Mouse (Mus musculus) midbrain, embryonic 13.5 days (tissue): ENCODE results near the gene Npnt. TPM values are rescaled to one million over a fixed set of nuclear protein-coding genes. Genes with fewer than 3 reads are reported as not detected.

Experiments
- ATAC-seq: fragments of 200-750 bp; cut with Nextera tagmentation; 2 replicates; pipeline ENCODE4 v1.8.0; 2017; ENCODE audit warnings: mild to moderate bottlenecking, moderate TSS enrichment, moderate library complexity
- H3K27ac ChIP-seq: fragments of 300-500 bp; sonication (generic); 2 replicates; pipeline ENCODE4 v1.5.1; 2015; ENCODE audit warnings: inconsistent platforms, mild to moderate bottlenecking, moderate library complexity
- H3K27me3 ChIP-seq: fragments of 300-500 bp; sonication (generic); 2 replicates; pipeline ENCODE4 v1.6.1; 2015; ENCODE audit warnings: mild to moderate bottlenecking, inconsistent platforms
- H3K36me3 ChIP-seq: fragments of 300-500 bp; sonication (generic); 2 replicates; pipeline ENCODE4 v1.6.1; 2015; ENCODE audit warnings: mild to moderate bottlenecking, inconsistent platforms
- H3K4me1 ChIP-seq: fragments of 300-500 bp; sonication (generic); replicated peaks from 2 replicates; pipeline ENCODE4 v1.6.1; 2015; ENCODE audit warnings: inconsistent platforms
- H3K4me2 ChIP-seq: fragments of 300-500 bp; sonication (generic); replicated peaks from 2 replicates; pipeline ENCODE4 v1.6.1; 2015; ENCODE audit warnings: moderate library complexity, mild to moderate bottlenecking, inconsistent platforms
- H3K4me3 ChIP-seq: fragments of 300-500 bp; sonication (generic); replicated peaks from 2 replicates; pipeline ENCODE4 v1.5.1; 2015; ENCODE audit warnings: mild to moderate bottlenecking, inconsistent platforms
- H3K9ac ChIP-seq: fragments of 300-500 bp; sonication (generic); replicated peaks from 2 replicates; pipeline ENCODE4 v1.6.1; 2015; ENCODE audit warnings: mild to moderate bottlenecking, inconsistent platforms
- H3K9me3 ChIP-seq: fragments of 300-500 bp; sonication (generic); 2 replicates; pipeline ENCODE4 v1.6.1; 2016; ENCODE audit warnings: mild to moderate bottlenecking, inconsistent platforms
- WGBS: fragments of 180-500 bp; shearing (Covaris S2); methylation state at CpG from one replicate; pipeline ENCODE4 v1.1.7; 2015; 5-methylcytosine and 5-hydroxymethylcytosine counted together
- polyA plus RNA-seq: library from polyadenylated mRNA; unstranded; fragments of >200 nt; fragmentation: Nextera tagmentation; extraction: Ambion mirVana; gene quantifications from 2 replicates; pipeline ENCODE4 v1.2.1, GENCODE M21; 2015

Npnt gene
- polyA plus RNA-seq, 1 experiment from 2014 or later = 16.5 TPM

DNA sequence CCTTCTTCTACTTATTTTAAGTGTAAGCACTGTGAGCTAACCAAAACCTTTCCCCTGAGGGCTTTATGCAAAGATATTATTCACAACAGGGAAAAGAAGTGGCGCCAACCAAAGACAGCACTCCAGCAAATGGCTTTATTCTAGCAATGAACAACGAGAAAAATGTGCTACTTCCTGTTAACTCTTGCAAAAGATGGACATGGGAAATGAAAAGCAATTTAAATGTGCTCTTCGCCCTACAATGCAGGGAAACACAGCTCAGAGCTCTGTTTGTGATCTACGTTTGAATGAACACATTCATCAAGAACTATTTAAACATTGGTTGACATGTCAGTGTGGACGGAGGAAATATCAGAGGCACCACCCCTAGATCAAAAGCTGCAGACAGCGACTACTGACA lies 20.2 kb downstream of the Npnt start:
- Histone ChIP-seq H3K27me3 (no peaks in the 10 kb centered on the region), H3K9ac (no peak overlapping the region), H3K27ac (no peak overlapping the region), H3K4me1 (peaks cover 11% of the 10 kb centered on the region), H3K4me3 (no peak overlapping the region), H3K9me3 (no peaks in the 10 kb centered on the region), H3K36me3 (no peaks in the 10 kb centered on the region), H3K4me2 (no peak overlapping the region)
- WGBS = 67% methylated on average over 6 of the region's 6 CpGs
- no peak for ATAC-seq

DNA sequence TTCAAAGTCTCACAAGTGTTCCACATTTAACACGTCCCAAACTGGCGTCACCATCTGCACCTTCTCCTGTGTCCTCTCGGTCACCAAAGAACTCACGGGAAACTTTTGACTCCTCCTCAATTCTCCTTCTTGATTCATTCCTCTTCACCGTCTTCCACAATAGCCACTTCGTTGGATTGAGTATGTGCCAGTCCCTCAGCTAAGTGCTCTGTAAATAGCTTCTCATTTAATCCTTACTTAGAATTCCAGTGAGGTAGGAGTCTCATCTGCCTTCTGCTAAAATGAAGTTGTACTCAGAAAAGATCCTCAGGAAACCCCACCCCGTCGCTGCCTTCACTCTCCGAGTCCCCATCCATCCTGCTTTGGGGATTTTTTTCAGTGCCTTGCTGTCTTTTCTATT lies 21.9 kb downstream of the Npnt start:
- no peak overlapping the region for H3K27ac ChIP-seq
- 84% methylated on average over 9 of the region's 9 CpGs for WGBS

DNA sequence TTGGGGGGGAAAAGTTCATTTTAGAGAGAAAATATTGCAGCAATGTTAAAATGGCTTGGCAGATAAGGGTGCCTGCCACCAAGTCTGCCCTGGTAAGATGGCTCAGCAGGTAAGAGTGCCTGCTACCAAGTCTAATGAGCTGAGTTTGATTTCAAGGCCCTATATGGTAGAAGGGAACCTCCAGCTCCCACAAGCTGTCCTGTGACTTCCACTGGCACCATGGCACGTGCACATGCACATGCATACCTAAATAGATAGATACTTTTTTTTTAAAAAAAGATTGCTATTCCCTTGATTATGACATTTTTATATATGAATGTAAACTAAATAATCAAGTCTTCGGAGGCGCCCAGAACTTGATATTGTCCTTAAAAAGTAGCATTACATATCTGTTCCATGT lies 30.3 kb downstream of the Npnt start:
- H3K27ac ChIP-seq = no peak overlapping the region
- H3K4me3 ChIP-seq = no peak overlapping the region
- ATAC-seq = no peak
- H3K9me3 ChIP-seq = no peaks in the 10 kb centered on the region
- 94% methylated on average over 3 of the region's 3 CpGs for WGBS
- no peak overlapping the region for H3K4me2 ChIP-seq
- H3K36me3 ChIP-seq = no peaks in the 10 kb centered on the region
- no peaks in the 10 kb centered on the region for H3K4me1 ChIP-seq
- H3K9ac ChIP-seq = no peak overlapping the region
- no peaks in the 10 kb centered on the region for H3K27me3 ChIP-seq

More for the DNA sequence above, 21.9 kb downstream of the Npnt start:
- ATAC-seq = no peak
- no peak overlapping the region for H3K4me2 ChIP-seq
- no peak overlapping the region for H3K4me3 ChIP-seq
- H3K36me3 ChIP-seq = no peaks in the 10 kb centered on the region
- H3K9ac ChIP-seq = no peak overlapping the region
- no peaks in the 10 kb centered on the region for H3K27me3 ChIP-seq
- no peaks in the 10 kb centered on the region for H3K4me1 ChIP-seq
- H3K9me3 ChIP-seq = no peaks in the 10 kb centered on the region

DNA sequence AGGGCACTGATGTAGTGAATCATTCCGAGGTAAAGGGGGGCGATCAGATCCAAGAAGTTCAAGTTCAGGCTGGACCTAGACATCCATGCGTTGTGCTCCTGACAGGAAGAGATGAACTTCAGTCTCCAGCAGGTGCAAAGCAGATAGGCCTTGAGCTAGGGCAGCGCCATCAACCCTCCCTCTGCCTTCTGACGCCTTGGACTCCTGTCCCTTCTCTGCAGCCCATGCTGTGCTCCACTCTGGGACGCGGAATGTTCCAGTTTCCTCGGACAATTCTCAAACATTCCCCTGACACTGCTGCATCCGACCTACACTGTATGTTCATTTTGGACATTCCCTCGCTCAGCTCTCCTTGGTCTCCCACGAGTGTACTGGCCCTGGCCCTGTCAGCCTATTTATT lies 30.9 kb downstream of the Npnt start:
- no peak overlapping the region for H3K27ac ChIP-seq
- H3K4me3 ChIP-seq = no peak overlapping the region
- H3K36me3 ChIP-seq = no peaks in the 10 kb centered on the region
- 89% methylated on average over 11 of the region's 11 CpGs for WGBS
- no peak overlapping the region for H3K9ac ChIP-seq
- no peaks in the 10 kb centered on the region for H3K9me3 ChIP-seq
- H3K27me3 ChIP-seq = no peaks in the 10 kb centered on the region
- no peak overlapping the region for H3K4me2 ChIP-seq
- ATAC-seq = no peak
- no peaks in the 10 kb centered on the region for H3K4me1 ChIP-seq

DNA sequence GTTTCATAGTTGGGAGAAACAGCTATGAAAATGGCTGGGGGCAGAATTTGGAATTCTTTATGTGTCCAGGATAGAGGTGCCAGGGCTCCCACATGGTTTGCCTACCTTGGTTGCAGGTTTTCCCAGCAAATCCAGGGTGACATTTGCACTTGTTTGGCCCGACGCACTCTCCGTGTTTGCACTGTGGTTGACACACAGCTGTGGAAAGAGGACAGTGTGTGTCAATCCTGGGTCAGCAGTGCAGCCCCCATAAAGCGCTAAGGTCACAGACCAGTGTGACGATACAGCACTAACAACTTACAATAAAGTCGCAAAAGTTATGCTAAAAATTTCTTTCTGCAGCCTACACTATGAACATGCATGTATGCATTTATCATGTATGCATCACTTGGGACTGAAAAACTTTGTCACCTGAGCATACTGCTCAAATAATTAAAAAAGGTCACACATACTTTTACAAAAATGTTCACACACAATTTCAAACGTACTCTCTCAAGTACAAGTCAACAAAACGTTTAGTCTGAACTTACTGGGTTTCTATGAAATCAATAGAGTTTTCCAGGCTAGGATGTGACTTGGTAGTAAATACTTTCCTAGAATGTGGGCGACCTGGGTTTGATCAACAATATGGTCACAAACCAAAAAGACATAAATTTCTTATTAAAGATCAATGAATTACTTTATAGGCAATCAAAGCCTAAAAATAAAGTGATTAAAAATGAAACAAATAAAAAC lies 32.6 kb downstream of the Npnt start:
- H3K27ac ChIP-seq = no peak overlapping the region
- no peaks in the 10 kb centered on the region for H3K4me1 ChIP-seq
- H3K4me3 ChIP-seq = no peak overlapping the region
- ATAC-seq = no peak
- H3K9ac ChIP-seq = no peak overlapping the region
- 88% methylated on average over 9 of the region's 9 CpGs for WGBS
- H3K9me3 ChIP-seq = no peaks in the 10 kb centered on the region
- no peak overlapping the region for H3K4me2 ChIP-seq
- H3K36me3 ChIP-seq = no peaks in the 10 kb centered on the region
- H3K27me3 ChIP-seq = no peaks in the 10 kb centered on the region

DNA sequence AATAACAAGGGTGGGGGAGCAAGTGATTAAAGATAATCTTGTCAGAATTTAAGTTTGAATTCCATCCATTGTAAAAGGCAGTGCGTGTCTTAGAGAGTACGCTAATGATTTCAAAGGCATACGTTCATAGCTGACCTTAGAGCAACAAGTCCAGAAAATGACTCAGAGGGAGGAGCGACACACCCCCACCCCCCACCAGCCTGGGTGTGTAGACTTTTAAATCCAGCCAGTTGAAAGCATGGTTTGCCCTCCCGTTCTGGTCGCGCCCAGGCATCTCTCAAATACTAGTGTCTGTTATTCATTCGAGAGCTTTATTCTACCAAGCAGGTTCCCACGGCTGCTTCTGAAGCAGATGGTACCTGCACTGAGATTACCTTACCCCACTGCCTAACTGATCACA lies 34.4 kb downstream of the Npnt start:
- no peaks in the 10 kb centered on the region for H3K4me1 ChIP-seq
- H3K9me3 ChIP-seq = no peaks in the 10 kb centered on the region
- no peaks in the 10 kb centered on the region for H3K27me3 ChIP-seq
- no peaks in the 10 kb centered on the region for H3K36me3 ChIP-seq
- no peak for ATAC-seq
- H3K4me2 ChIP-seq = no peak overlapping the region
- 66% methylated on average over 9 of the region's 9 CpGs for WGBS
- H3K9ac ChIP-seq = no peak overlapping the region
- no peak overlapping the region for H3K27ac ChIP-seq
- no peak overlapping the region for H3K4me3 ChIP-seq

DNA sequence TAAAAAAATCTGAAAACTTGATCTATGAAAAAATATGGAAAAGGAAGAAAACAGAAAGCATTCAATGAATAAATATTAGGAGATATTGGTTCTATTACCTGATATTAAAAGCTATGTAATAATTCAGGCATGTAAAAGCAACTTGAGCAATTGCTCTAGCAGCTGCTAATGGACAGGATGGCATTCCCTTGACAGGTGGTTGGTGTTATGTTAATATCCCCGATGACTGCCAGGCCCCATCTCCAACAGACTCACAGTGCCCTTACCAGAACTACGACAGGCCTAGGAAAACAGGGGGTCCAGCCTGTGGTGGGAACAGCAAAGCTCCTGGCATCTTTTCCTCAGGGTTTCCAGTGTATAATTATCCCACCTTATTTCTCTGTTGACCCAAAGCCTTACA lies 37.7 kb downstream of the Npnt start:
- H3K4me3 ChIP-seq = no peak overlapping the region
- ATAC-seq = no peak
- no peaks in the 10 kb centered on the region for H3K9me3 ChIP-seq
- WGBS = 79% methylated on average over 2 of the region's 2 CpGs
- H3K36me3 ChIP-seq = no peaks in the 10 kb centered on the region
- no peak overlapping the region for H3K4me2 ChIP-seq
- H3K9ac ChIP-seq = no peak overlapping the region
- H3K27me3 ChIP-seq = no peaks in the 10 kb centered on the region
- no peak overlapping the region for H3K27ac ChIP-seq
- H3K4me1 ChIP-seq = no peaks in the 10 kb centered on the region

DNA sequence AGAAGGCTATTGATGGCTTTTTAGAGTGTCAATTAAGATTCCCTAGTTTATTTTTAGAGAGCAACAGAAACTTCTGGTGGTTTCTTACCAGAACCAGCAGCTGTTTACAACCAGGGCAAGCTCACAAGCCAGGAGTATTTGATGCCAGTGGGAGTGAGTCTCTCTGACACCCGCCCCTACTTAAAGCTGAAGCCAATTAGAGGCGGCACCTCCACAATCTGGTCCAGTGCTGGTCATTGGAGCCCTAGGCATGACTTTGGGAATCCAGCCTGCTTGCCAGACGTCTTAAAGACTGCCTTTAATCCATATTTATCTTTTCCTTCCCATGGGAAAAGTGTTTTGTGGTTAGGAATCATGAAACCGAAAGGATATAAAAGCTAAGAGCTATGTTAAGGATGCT lies 38.4 kb downstream of the Npnt start:
- WGBS = 60% methylated on average over 4 of the region's 4 CpGs
- Histone ChIP-seq H3K4me1 (no peaks in the 10 kb centered on the region), H3K9me3 (no peaks in the 10 kb centered on the region), H3K27ac (no peak overlapping the region), H3K36me3 (no peaks in the 10 kb centered on the region), H3K4me3 (no peak overlapping the region), H3K4me2 (no peak overlapping the region), H3K27me3 (no peaks in the 10 kb centered on the region), H3K9ac (no peak overlapping the region)
- no peak for ATAC-seq

DNA sequence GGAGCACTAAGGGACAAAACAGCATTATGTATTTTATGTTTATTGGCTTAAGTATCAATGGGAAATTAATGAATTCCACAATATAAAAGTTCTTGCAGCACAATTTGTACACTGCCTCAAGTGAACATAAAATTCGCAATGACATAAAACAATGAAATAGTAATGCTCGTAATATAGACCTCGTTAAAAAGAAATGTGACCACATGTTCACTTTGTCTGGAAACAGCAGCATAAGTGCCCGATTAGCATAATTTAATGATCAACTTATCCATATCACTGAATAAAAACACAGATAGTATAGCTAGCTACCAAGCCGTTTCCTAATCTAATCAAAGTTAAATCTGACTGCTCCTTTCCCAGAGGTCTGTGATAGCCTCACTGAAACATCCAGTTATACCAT lies 39.4 kb downstream of the Npnt start:
- H3K4me3 ChIP-seq = no peak overlapping the region
- no peaks in the 10 kb centered on the region for H3K9me3 ChIP-seq
- ATAC-seq = no peak
- no peaks in the 10 kb centered on the region for H3K27me3 ChIP-seq
- H3K4me1 ChIP-seq = no peaks in the 10 kb centered on the region
- no peak overlapping the region for H3K9ac ChIP-seq
- H3K36me3 ChIP-seq = no peaks in the 10 kb centered on the region
- H3K4me2 ChIP-seq = no peak overlapping the region
- WGBS = 82% methylated on average over 5 of the region's 5 CpGs
- no peak overlapping the region for H3K27ac ChIP-seq

DNA sequence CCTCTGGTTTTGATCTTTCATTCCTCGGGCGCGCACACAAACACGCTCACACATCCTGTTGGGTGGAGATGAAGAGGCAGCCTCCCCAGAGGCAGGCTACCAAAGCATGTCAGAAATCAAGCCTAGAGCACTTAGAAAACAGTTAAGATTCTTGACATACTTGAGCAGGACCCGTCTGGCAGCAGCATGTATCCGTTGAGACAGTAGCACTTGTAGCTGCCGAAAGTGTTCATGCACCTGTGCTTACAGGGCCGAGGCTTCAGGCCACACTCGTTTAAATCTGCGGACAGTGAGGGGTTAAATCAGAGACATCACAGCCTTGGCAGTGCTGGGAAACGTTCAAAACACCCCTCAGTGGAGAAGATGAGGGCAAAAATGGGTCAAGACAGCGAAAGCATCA lies 40.4 kb downstream of the Npnt start:
- Histone ChIP-seq H3K27me3 (no peaks in the 10 kb centered on the region), H3K9me3 (no peaks in the 10 kb centered on the region), H3K4me1 (no peaks in the 10 kb centered on the region), H3K36me3 (no peaks in the 10 kb centered on the region), H3K4me2 (no peak overlapping the region), H3K9ac (no peak overlapping the region), H3K4me3 (no peak overlapping the region), H3K27ac (no peak overlapping the region)
- no peak for ATAC-seq
- 65% methylated on average over 12 of the region's 12 CpGs for WGBS

DNA sequence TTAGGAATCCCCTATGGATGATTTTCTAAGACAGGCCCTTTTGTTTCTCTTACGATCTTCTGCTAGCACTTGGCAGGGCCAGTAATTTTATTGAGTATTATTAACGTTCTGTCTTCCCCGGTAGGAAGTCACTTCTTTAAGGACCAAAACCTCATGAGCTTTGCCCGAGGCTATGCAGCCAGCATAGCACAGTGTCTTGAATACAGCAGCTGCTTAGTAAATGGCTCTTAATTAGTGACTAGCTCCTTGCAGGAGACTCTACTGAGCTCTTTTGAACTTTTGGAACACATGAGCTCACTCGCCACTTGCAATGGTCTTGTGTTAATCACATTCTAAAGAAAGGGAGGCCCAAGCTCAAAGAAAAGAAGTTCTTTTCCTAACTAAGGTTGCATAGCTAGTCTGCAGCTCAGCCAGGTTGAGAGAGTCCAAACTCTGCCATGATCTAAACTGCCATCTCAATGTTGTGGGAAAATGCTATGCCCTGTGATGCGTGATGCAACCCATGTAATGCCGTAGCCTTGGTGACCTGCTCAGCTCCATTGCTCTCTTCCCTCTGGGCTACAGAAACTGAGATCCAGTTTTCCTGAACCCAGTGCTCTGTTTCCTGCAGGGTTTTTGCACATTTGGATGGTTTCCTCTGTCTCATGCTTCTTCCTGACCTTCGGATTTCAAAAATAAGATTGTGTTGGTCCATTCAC lies 42.4 kb downstream of the Npnt start:
- Histone ChIP-seq H3K36me3 (no peaks in the 10 kb centered on the region), H3K27me3 (no peaks in the 10 kb centered on the region), H3K9me3 (no peaks in the 10 kb centered on the region), H3K4me2 (no peak overlapping the region), H3K9ac (no peak overlapping the region), H3K4me3 (no peak overlapping the region), H3K4me1 (no peaks in the 10 kb centered on the region), H3K27ac (no peak overlapping the region)
- 81% methylated on average over 8 of the region's 8 CpGs for WGBS
- ATAC-seq = no peak

DNA sequence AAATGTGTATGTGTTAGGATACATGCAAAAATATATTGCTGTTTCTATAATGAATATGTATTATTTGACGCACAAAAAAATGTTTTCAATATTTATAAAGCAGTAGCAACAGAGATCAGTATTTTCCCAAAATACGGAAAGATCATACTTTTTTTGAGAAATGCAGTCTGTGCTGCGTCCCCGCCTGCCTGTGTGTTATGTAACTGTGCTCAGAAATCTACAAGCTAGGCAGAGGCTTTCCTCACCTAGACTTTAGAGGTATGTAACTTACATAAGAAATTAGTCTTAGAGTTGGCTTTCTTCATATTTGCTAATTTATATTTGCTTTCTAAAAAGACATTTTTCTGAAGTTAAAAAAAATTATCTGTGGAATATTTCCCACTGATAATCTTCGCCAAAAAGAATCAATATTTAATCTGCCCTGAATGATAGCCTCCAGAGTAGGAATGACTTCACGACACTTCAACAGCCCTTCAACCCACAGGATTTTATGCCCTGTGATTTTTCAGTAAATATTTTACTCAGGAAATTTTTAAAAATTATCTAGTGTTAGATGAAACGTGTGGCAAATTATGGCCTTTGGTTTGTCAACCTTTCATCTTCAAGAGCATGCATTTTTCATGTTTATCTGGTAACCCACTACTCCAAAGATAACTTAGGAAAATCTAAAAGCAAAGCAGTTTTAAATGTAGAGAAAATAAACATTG lies 44.7 kb downstream of the Npnt start:
- Histone ChIP-seq H3K27ac (no peak overlapping the region), H3K4me2 (no peak overlapping the region), H3K27me3 (no peaks in the 10 kb centered on the region), H3K4me1 (no peaks in the 10 kb centered on the region), H3K9me3 (no peaks in the 10 kb centered on the region), H3K9ac (no peak overlapping the region), H3K36me3 (no peaks in the 10 kb centered on the region), H3K4me3 (no peak overlapping the region)
- 93% methylated on average over 7 of the region's 7 CpGs for WGBS
- ATAC-seq = no peak
